Mouse (Mus musculus): ENCODE measurements at regions not wholly inside any gene's neighbourhood (a gene's known extent, or its start where the extent isn't known, plus 50 kb on each side); places are given as distances from the start of the nearest gene placed in this dataset.
"Not testable (repeated sequence)": the region's sequence is repeated elsewhere in the genome, so short reads cannot be mapped to it uniquely, and the experiment has no call there.

DNA sequence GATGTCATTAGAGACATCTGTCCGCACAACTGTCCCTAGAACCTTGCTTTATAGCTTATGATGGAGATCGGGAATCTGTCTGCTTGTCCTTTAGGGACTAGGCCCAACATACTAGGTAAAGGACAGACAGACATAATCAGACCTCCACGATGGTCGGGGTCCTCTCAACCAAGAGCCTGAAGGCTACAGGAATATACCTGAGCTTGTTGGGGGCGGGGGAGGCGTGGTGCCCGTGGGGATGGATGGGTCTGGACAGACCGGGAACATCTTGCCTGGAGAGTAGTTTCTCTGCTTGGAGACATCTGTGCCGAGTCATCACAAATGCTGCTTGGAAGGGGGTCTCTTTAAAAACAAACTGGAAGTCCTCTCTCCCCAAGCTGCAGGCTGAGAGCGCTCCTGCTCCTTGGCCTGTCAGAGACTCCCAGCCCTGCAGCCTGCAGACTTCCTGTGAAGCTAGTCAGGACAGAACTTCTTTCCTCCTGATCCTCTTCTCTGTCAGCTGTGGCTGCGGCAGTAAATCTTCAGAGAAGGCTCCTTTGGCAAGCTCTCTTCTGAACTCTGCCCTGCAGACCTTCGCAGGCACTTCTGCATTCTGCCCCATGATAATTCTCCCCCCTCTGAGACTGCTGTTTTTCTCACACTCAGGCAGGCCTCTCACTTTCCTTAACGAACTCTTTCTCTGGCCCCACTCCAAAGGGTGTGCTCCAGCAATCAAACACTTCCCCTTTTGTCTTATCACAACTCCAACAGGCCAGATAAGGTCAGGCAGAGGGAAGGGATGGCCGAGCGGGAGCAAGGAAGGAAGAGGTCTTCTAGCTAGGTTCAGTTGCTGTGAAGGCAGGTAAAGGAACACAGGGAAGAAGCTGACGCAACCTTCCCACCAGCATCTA, 143.1 kb upstream of the Cdk6 start:
- Histone ChIP-seq H3K4me1 (ENCODE audit: control insufficient read depth, insufficient read depth, low read length) (peaks cover 2% of the 10 kb centered on the region; the same call in 1 of the 2 replicates), H3K4me3 (replicated peaks; ENCODE audit: control insufficient read depth, low read depth, low read length) (no peak overlapping the region), H3K27ac (ENCODE audit: control insufficient read depth, insufficient read depth, low read depth, low read length, poor library complexity) (no peak overlapping the region)
- TF ChIP-seq CTCF (IDR thresholded peaks at IDR 0.05; ENCODE audit: control insufficient read depth, insufficient read depth, low read length) (no peak), POLR2A (IDR thresholded peaks at IDR 0.05; ENCODE audit: borderline replicate concordance, control insufficient read depth, low read depth, low read length) (no peak)
- WGBS = 18% methylated on average over 16 of the region's 16 CpGs

DNA sequence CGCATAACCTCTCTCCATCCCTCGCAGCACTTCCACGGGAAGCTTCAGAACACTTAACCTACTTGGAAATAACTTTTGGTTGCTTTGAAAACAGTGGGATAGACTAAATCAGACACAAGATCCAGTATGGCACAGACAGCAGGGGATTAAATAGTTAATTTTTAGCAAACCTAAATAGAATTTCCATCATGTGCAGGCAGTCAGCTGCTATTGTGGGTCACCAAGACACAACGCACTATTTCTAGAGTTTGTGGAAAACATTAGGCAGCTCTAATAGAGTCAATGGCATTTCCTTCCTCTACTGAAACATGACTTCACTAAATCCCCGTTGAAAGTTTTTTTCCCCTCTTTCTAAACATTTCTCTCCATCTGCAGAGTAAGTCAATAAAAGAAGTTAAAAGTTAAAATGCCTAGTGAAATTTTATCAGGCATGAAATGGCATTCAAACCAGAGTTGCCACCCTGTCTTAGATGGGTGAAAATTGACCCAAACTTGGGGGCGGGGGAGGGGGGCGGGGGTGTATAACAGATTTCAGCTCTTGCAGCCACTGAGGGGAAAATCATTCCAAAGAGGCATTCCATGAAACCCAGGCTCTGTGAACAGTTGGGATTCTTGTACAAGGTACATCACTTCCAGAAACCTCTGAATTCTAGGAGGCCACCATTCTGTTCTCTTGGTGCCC, 142.3 kb upstream of the Cdk6 start:
- not testable (repeated sequence) for H3K4me3 ChIP-seq (replicated peaks; ENCODE audit: control insufficient read depth, low read depth, low read length); H3K4me1 ChIP-seq (ENCODE audit: control insufficient read depth, insufficient read depth, low read length); H3K27ac ChIP-seq (ENCODE audit: control insufficient read depth, insufficient read depth, low read depth, low read length, poor library complexity)
- 17% methylated on average over 7 of the region's 7 CpGs for WGBS

DNA sequence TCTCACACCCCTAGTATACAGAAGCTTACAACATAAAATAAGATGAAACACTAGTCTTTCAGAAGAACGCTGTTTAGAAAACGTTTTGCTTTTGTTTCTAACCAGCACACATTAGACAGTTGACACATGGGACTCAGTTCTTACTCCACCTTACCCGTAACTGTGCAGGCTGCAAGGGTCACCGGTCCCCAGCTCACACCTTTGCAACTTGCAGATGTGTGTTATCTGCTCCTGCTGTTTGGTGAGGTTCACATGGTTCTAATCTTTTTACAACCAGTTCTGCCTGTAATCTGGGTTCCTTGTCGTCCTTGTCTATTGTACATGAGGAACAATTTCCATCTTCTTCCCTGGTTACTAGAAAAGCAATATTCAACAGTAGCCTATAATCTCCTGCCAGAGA, 135.1 kb upstream of the Cdk6 start:
- H3K4me1 ChIP-seq (ENCODE audit: control insufficient read depth, insufficient read depth, low read length); H3K4me3 ChIP-seq (replicated peaks; ENCODE audit: control insufficient read depth, low read depth, low read length); H3K27ac ChIP-seq (ENCODE audit: control insufficient read depth, insufficient read depth, low read depth, low read length, poor library complexity): not testable (repeated sequence)
- WGBS = 66% methylated on average over 5 of the region's 5 CpGs

DNA sequence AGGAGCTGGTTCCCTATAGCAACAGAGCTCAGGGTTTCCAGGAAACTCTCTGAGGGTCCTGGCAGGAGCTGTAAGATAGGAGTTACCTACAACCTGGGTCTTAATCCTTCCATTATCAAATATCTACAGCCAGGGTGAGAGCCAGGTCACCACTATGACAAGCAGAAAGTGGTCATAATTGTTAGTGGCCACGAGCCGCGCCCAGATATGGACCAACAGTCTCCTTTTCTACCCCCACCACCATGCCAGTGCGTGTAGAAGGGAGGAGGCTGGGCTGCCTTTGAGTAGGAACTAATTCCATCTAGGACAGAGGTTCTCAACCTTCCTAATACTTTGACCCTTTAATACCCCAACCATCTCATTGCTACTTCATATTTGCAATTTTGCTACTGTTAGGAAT, 133.0 kb upstream of the Cdk6 start:
- not testable (repeated sequence) for H3K4me1 ChIP-seq (ENCODE audit: control insufficient read depth, insufficient read depth, low read length); H3K4me3 ChIP-seq (replicated peaks; ENCODE audit: control insufficient read depth, low read depth, low read length); H3K27ac ChIP-seq (ENCODE audit: control insufficient read depth, insufficient read depth, low read depth, low read length, poor library complexity)
- WGBS = 70% methylated on average over 4 of the region's 4 CpGs

DNA sequence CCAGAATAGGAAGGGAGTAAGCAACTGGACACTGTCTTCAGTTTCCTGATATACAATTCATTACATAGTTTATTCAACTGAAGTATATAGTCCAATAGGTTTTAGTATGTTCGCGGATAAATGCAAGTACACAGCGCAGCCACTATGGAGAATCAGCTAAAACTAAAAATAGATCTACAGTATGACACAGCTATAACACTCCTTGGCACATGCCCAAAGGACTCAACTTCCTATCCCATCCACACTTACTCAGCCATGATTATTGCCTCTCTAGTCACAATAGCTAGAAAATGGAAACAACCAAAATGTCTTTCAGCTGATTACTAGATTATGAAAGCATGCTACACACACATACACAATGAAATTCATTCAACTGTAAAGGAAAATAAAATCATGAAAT, 130.0 kb upstream of the Cdk6 start:
- TF ChIP-seq CTCF (IDR thresholded peaks at IDR 0.05; ENCODE audit: control insufficient read depth, insufficient read depth, low read length) (no peak), POLR2A (IDR thresholded peaks at IDR 0.05; ENCODE audit: borderline replicate concordance, control insufficient read depth, low read depth, low read length) (no peak)
- no peak overlapping the region for H3K27ac ChIP-seq (ENCODE audit: control insufficient read depth, insufficient read depth, low read depth, low read length, poor library complexity)
- H3K4me1 ChIP-seq (ENCODE audit: control insufficient read depth, insufficient read depth, low read length) = no peaks in the 10 kb centered on the region
- 89% methylated on average over 3 of the region's 3 CpGs for WGBS
- no peak overlapping the region for H3K4me3 ChIP-seq (replicated peaks; ENCODE audit: control insufficient read depth, low read depth, low read length)

DNA sequence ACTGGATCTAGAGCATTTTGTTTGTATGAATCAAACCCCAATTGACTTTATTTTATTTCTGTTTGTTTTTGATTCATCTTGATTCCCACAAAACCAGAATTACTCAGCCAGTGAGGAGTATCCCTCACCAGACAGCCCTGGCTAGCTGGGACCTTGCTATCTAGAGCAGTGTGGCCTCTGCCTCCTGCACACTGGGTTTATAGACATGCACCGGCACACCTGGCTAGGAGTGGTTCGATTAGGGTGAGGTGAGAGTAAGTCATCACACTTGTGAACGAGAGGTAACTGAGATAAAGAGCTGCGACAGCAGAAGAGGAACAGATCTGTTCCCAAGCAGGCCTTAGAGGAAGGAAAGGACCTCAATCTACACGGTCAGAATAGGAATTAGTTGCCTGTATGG, 125.2 kb upstream of the Cdk6 start:
- H3K27ac ChIP-seq (ENCODE audit: control insufficient read depth, insufficient read depth, low read depth, low read length, poor library complexity) = no peak overlapping the region
- WGBS = 28% methylated on average over 5 of the region's 5 CpGs
- no peak overlapping the region for H3K4me3 ChIP-seq (replicated peaks; ENCODE audit: control insufficient read depth, low read depth, low read length)
- H3K4me1 ChIP-seq (ENCODE audit: control insufficient read depth, insufficient read depth, low read length) = no peaks in the 10 kb centered on the region
- TF ChIP-seq POLR2A (IDR thresholded peaks at IDR 0.05; ENCODE audit: borderline replicate concordance, control insufficient read depth, low read depth, low read length) (no peak), CTCF (IDR thresholded peaks at IDR 0.05; ENCODE audit: control insufficient read depth, insufficient read depth, low read length) (no peak)

DNA sequence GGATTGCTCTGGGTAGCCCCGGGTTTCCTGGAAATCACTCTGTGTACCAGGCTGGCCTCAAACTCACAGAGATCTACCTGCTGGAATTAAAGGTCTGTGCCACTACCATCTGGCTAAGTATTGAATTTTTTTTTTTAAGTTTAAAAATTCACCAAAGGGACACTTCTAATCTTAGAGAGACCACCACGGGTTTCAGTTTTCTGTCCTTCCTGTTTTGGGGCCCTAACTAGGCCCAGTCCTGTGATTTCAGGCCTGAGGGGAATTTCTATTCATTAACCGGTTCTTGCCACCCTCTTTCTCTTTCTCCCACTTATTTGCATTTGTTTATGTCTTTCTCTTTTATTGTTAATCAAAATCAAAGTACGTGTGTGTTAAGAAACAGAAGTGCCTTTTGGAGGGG, 122.1 kb upstream of the Cdk6 start:
- Histone ChIP-seq H3K4me3 (replicated peaks; ENCODE audit: control insufficient read depth, low read depth, low read length) (no peak overlapping the region), H3K27ac (ENCODE audit: control insufficient read depth, insufficient read depth, low read depth, low read length, poor library complexity) (no peak overlapping the region), H3K4me1 (ENCODE audit: control insufficient read depth, insufficient read depth, low read length) (no peaks in the 10 kb centered on the region)
- WGBS = 46% methylated on average over 4 of the region's 4 CpGs
- TF ChIP-seq CTCF (IDR thresholded peaks at IDR 0.05; ENCODE audit: control insufficient read depth, insufficient read depth, low read length) (no peak), POLR2A (IDR thresholded peaks at IDR 0.05; ENCODE audit: borderline replicate concordance, control insufficient read depth, low read depth, low read length) (no peak)

DNA sequence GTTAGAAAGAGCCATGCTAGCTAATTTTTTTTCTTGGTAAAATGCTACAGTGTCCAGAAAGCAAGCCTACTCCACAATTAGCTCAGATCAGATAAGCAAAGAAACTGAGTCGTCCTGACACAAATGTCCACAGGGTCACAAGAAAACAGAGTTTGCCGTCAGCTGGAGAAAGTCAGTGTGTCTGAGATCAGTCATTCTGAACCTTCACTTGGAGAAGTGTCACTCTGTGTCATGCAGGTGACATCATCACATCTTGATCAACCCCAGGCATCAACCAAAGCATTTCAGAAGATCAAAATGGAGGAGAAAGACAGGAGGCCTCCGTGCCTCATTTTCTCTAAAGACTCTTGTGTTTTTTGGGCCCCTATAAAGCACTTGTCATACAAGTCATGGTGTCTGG, 121.5 kb upstream of the Cdk6 start:
- H3K4me3 ChIP-seq (replicated peaks; ENCODE audit: control insufficient read depth, low read depth, low read length) = no peak overlapping the region
- 71% methylated on average over 3 of the region's 3 CpGs for WGBS
- no peak overlapping the region for H3K27ac ChIP-seq (ENCODE audit: control insufficient read depth, insufficient read depth, low read depth, low read length, poor library complexity)
- no peaks in the 10 kb centered on the region for H3K4me1 ChIP-seq (ENCODE audit: control insufficient read depth, insufficient read depth, low read length)
- TF ChIP-seq POLR2A (IDR thresholded peaks at IDR 0.05; ENCODE audit: borderline replicate concordance, control insufficient read depth, low read depth, low read length) = no peak
- TF ChIP-seq CTCF (IDR thresholded peaks at IDR 0.05; ENCODE audit: control insufficient read depth, insufficient read depth, low read length) = no peak

DNA sequence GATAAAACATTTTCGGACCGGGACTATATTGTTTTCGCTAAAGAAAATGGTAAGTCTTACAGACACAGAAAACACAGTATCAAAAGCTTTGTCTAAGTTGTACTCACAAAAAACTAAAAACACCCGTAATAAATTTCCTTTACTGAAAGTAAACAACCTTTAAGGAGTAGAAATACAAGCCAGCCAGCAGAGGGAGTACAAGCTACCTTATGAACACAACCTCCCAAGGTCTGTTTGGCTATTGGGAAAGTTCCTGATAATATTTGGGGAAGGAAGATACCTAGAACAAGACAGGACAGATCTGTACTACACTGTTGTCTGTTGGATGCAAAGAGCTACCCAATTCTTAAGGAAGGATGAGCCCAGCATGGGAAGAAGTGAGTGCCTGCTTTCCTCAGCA, 117.5 kb upstream of the Cdk6 start:
- H3K27ac ChIP-seq (ENCODE audit: control insufficient read depth, insufficient read depth, low read depth, low read length, poor library complexity); H3K4me1 ChIP-seq (ENCODE audit: control insufficient read depth, insufficient read depth, low read length); H3K4me3 ChIP-seq (replicated peaks; ENCODE audit: control insufficient read depth, low read depth, low read length): not testable (repeated sequence)
- WGBS = 59% methylated on average over 4 of the region's 4 CpGs

DNA sequence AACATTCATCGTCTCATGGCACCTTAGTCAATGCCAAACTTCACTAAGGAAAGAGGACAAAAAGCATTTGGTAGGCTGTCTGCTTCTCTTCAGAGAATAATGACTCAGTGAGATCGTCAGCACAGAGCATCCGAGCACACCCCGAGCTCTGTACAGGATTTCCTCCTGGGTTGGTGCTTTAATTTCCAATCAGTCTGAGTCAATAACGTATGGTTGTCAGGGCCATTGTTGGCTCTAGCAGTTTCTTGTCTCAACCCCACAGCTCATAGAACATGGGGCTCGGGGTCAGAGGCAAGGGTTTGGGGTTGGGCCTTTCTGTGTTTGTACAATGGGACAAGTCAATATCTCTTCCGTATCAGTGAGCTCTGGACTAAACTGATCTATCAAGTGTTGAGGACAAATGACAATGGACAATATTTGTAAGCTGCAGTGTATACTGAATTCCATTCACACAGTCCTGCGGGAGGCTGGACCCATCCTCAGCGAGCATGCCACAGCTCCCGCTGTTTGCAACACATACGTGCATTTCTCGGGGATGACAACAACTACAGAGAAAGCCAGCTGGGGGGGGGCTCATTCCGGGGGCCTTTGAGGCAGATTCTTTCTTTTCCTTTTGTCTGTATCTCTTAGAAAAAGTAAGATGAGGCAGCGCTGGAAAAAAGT, 116.8 kb upstream of the Cdk6 start:
- H3K4me3 ChIP-seq (replicated peaks; ENCODE audit: control insufficient read depth, low read depth, low read length); H3K4me1 ChIP-seq (ENCODE audit: control insufficient read depth, insufficient read depth, low read length); H3K27ac ChIP-seq (ENCODE audit: control insufficient read depth, insufficient read depth, low read depth, low read length, poor library complexity): not testable (repeated sequence)
- WGBS = 84% methylated on average over 14 of the region's 14 CpGs

DNA sequence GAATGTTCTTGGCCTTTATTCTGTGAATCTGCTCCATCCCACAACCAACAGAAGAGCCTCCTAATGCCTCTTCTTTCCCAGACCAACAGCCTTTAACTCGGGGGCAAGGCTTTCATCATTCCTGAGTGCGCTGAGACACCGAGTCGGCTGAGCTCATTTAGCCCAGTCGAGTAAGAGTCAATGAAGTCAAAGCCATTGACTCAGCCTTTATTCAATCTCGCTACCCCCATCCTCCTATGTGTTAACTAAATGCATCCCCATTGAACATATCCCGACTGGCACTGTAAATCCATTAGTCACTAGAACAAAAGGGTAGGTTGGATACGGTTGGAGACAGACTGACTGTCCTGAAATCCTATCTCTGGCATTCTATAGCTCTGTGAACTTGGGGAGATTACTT, 115.9 kb upstream of the Cdk6 start:
- WGBS = 82% methylated on average over 8 of the region's 8 CpGs
- H3K27ac ChIP-seq (ENCODE audit: control insufficient read depth, insufficient read depth, low read depth, low read length, poor library complexity); H3K4me1 ChIP-seq (ENCODE audit: control insufficient read depth, insufficient read depth, low read length); H3K4me3 ChIP-seq (replicated peaks; ENCODE audit: control insufficient read depth, low read depth, low read length): not testable (repeated sequence)

DNA sequence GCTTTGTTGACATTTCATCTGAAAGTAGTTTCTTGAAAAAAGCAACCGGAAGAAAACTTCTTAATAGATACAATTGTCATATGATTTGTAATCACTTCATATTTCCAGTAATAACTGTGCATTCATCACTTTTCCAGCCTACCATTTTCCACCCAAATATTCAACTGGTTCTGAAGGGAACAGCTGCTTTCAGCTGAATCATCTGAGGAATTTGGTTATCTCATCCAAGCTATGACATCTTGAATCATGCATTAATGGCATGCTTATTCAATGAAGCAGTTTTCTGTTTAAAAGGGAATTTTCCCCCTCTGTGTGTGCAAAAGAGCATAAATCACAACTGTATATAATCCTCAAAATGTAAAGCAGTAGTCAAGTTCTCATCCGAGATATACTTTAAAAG, 97.2 kb upstream of the Cdk6 start:
- H3K27ac ChIP-seq (ENCODE audit: control insufficient read depth, insufficient read depth, low read depth, low read length, poor library complexity); H3K4me1 ChIP-seq (ENCODE audit: control insufficient read depth, insufficient read depth, low read length); H3K4me3 ChIP-seq (replicated peaks; ENCODE audit: control insufficient read depth, low read depth, low read length): not testable (repeated sequence)
- WGBS = 76% methylated on average over 2 of the region's 2 CpGs
